Mouse (Mus musculus) stomach, postnatal 0 days (tissue): Measurements from ENCODE around the gene Ftsj3. TPM values are rescaled to one million over a fixed set of nuclear protein-coding genes. Genes with fewer than 3 reads are reported as not detected.
"Not testable (repeated sequence)": the region's sequence is repeated elsewhere in the genome, so short reads cannot be mapped to it uniquely, and the experiment has no call there.

Experiments used
- ATAC-seq: fragments of 200-750 bp; cut with Nextera tagmentation; 2 replicates; pipeline ENCODE4 v1.8.0; 2017; ENCODE audit not compliant: low FRiP score, low TSS enrichment
- DNase-seq: peaks from one replicate; pipeline ENCODE4 v3.0.0-alpha.2; 2016; ENCODE audit warnings: low spot score
- H3K27ac ChIP-seq: fragments of 300-500 bp; sonication (generic); replicated peaks from 2 replicates; pipeline ENCODE4 v1.5.1; 2014; ENCODE audit warnings: mild to moderate bottlenecking, control low read depth
- H3K27me3 ChIP-seq: fragments of 300-500 bp; sonication (generic); 2 replicates; pipeline ENCODE4 v1.6.1; 2014; ENCODE audit warnings: low read length; ENCODE audit not compliant: control insufficient read depth, insufficient read depth
- H3K36me3 ChIP-seq: fragments of 300-500 bp; sonication (generic); 2 replicates; pipeline ENCODE4 v1.6.1; 2014; ENCODE audit warnings: low read length, mixed read lengths; ENCODE audit not compliant: control insufficient read depth, insufficient read depth
- H3K4me1 ChIP-seq: fragments of 300-500 bp; sonication (generic); replicated peaks from 2 replicates; pipeline ENCODE4 v1.6.1; 2014; ENCODE audit warnings: antibody characterized with exemption; ENCODE audit not compliant: control insufficient read depth, insufficient read depth
- H3K4me2 ChIP-seq: fragments of 300-500 bp; sonication (generic); replicated peaks from 2 replicates; pipeline ENCODE4 v1.6.1; 2014; ENCODE audit warnings: low read depth, mild to moderate bottlenecking, control low read depth, moderate library complexity
- H3K4me3 ChIP-seq: fragments of 300-500 bp; sonication (generic); 2 replicates; pipeline ENCODE4 v1.5.1; 2014; ENCODE audit warnings: low read depth, low read length, control low read depth
- H3K9ac ChIP-seq: fragments of 300-500 bp; sonication (generic); 2 replicates; pipeline ENCODE4 v1.6.1; 2014; ENCODE audit warnings: mild to moderate bottlenecking, low read length, control low read depth, mixed read lengths
- H3K9me3 ChIP-seq: fragments of 300-500 bp; sonication (generic); 2 replicates; pipeline ENCODE4 v1.6.1; 2016; ENCODE audit warnings: low read length; ENCODE audit not compliant: control insufficient read depth
- CTCF ChIP-seq: IDR thresholded peaks from 2 replicates; pipeline ENCODE4 v1.5.1; 2016; ENCODE audit warnings: antibody characterized with exemption, low read depth, mild to moderate bottlenecking, moderate library complexity
- EP300 ChIP-seq: optimal IDR thresholded peaks from 2 replicates; pipeline ENCODE3; 2016; ENCODE audit warnings: antibody characterized with exemption
- WGBS: fragments of 180-500 bp; shearing (Covaris S2); extraction: QIAGEN DNeasy Blood & Tissue Kit; methylation state at CpG from one replicate; pipeline ENCODE4 v1.1.7; 2014; 5-methylcytosine and 5-hydroxymethylcytosine counted together
- polyA plus RNA-seq: library from polyadenylated mRNA; unstranded; fragments of >200 nt; fragmentation: Nextera tagmentation; extraction: Ambion mirVana; gene quantifications from 2 replicates; pipeline ENCODE4 v1.2.1, GENCODE M21; 2015

Ftsj3 gene
- polyA plus RNA-seq, 1 experiment from 2014 or later = 24.4 TPM

GRCm38 (mm10) chr11:106214856-106215255 is 41.0 kb downstream of the Ftsj3 start:
- Histone ChIP-seq H3K9me3 (no peaks in the 10 kb centered on the region), H3K27ac (no peak overlapping the region), H3K4me3 (peak overlapping the region; percentile 95), H3K9ac (peak overlapping the region; percentile 81), H3K27me3 (no peaks in the 10 kb centered on the region), H3K4me2 (peak overlapping the region; percentile 65), H3K4me1 (peaks cover 4% of the 10 kb centered on the region; the same call in 1 of the 2 replicates), H3K36me3 (peaks cover 8% of the 10 kb centered on the region)
- no peak for DNase-seq
- TF ChIP-seq EP300 = no peak
- TF ChIP-seq CTCF = no peak
- ATAC-seq = no peak
- 86% methylated on average over 5 of the region's 5 CpGs for WGBS

- ATAC-seq (no peak), DNase-seq (no peak)
- no peak overlapping the region for H3K4me2 ChIP-seq
- H3K4me1 ChIP-seq = peaks cover 4% of the 10 kb centered on the region; the same call in 1 of the 2 replicates
- 81% methylated on average over 8 of the region's 8 CpGs for WGBS
- peaks cover 20% of the 10 kb centered on the region for H3K36me3 ChIP-seq
- H3K9ac ChIP-seq = no peak overlapping the region
- TF ChIP-seq CTCF = no peak
- no peak overlapping the region for H3K4me3 ChIP-seq
- H3K9me3 ChIP-seq = no peaks in the 10 kb centered on the region
- H3K27ac ChIP-seq = no peak overlapping the region
- H3K27me3 ChIP-seq = no peaks in the 10 kb centered on the region
These were observed 43.1 kb downstream of the Ftsj3 start for GRCm38 (mm10) chr11:106212771-106213170.

- Histone ChIP-seq H3K36me3 (peaks cover 25% of the 10 kb centered on the region), H3K27me3 (no peaks in the 10 kb centered on the region), H3K4me2 (no peak within 1 kb of the TSS), H3K4me1 (no peaks in the 10 kb centered on the region), H3K9me3 (no peaks in the 10 kb centered on the region), H3K4me3 (no peak within 1 kb of the TSS), H3K9ac (no peak within 1 kb of the TSS), H3K27ac (no peak within 1 kb of the TSS)
- ATAC-seq (no peak), DNase-seq (no peak)
- TF ChIP-seq EP300 (no peak), CTCF (no peak)
- 80% methylated on average over 5 of the region's 5 CpGs for WGBS
These were observed 53.8 kb downstream of the Ftsj3 start, which contains the start of gene Strada for GRCm38 (mm10) chr11:106202123-106202465. Gene Strada, minus strand, starts transcription at chr11:106202168.

- no peak for TF ChIP-seq CTCF
- TF ChIP-seq EP300 = no peak
- Histone ChIP-seq H3K36me3 (peaks cover 20% of the 10 kb centered on the region), H3K27ac (no peak overlapping the region), H3K9ac (no peak overlapping the region), H3K27me3 (no peaks in the 10 kb centered on the region), H3K4me1 (no peaks in the 10 kb centered on the region), H3K4me2 (no peak overlapping the region), H3K9me3 (no peaks in the 10 kb centered on the region), H3K4me3 (no peak overlapping the region)
- ATAC-seq (no peak), DNase-seq (no peak)
- WGBS = 89% methylated on average over 19 of the region's 19 CpGs
These were observed 54.3 kb downstream of the Ftsj3 start for GRCm38 (mm10) chr11:106201337-106202122.

- 70% methylated on average over 6 of the region's 6 CpGs for WGBS
- H3K27me3 ChIP-seq = no peaks in the 10 kb centered on the region
- ATAC-seq (no peak), DNase-seq (no peak)
- H3K36me3 ChIP-seq = peaks cover 19% of the 10 kb centered on the region
- TF ChIP-seq CTCF (no peak), EP300 (no peak)
- no peak overlapping the region for H3K27ac ChIP-seq
- H3K4me1 ChIP-seq = no peaks in the 10 kb centered on the region
- H3K9ac ChIP-seq = no peak overlapping the region
- no peak overlapping the region for H3K4me3 ChIP-seq
- H3K9me3 ChIP-seq = no peaks in the 10 kb centered on the region
- H3K4me2 ChIP-seq = no peak overlapping the region
These were observed 55.1 kb downstream of the Ftsj3 start for GRCm38 (mm10) chr11:106200756-106201155.

- not testable (repeated sequence) for H3K4me2 ChIP-seq, DNase-seq, H3K9ac ChIP-seq, H3K27ac ChIP-seq, H3K4me1 ChIP-seq, H3K27me3 ChIP-seq, H3K9me3 ChIP-seq, H3K4me3 ChIP-seq, ATAC-seq
- WGBS = 93% methylated on average over 7 of the region's 7 CpGs
- peaks cover 19% of the 10 kb centered on the region for H3K36me3 ChIP-seq
These were observed 55.9 kb downstream of the Ftsj3 start for GRCm38 (mm10) chr11:106199997-106200396.

Other genes with a start within 250 kb of the Ftsj3 start
- gene Kcnh6, start 248.0 kb downstream of the Ftsj3 start, polyA plus RNA-seq = 0.54 and 0.55 TPM in 2 replicates
- gene Dcaf7, start 219.2 kb downstream of the Ftsj3 start, polyA plus RNA-seq = 25.9 and 28.1 TPM in 2 replicates
- 7.6 and 8.1 TPM in 2 replicates for gene Taco1, start 190.0 kb downstream of the Ftsj3 start, polyA plus RNA-seq
- gene Map3k3, start 171.5 kb downstream of the Ftsj3 start, polyA plus RNA-seq = 8.7 and 10.2 TPM in 2 replicates
- gene Gm10840, start 95.2 kb downstream of the Ftsj3 start, polyA plus RNA-seq = not detected in 2 replicates
- gene Limd2, start 95.2 kb downstream of the Ftsj3 start, polyA plus RNA-seq = 45.3 and 48.7 TPM in 2 replicates
- gene Strada, start 53.9 kb downstream of the Ftsj3 start, polyA plus RNA-seq = 9.9 and 11.8 TPM in 2 replicates
- gene Ccdc47, start 39.7 kb downstream of the Ftsj3 start, polyA plus RNA-seq = 51.4 and 52.5 TPM in 2 replicates
- 27.2 TPM in 2 replicates for gene Ddx42, start 39.2 kb downstream of the Ftsj3 start, polyA plus RNA-seq
- gene Psmc5, start 75 bp upstream of the Ftsj3 start, polyA plus RNA-seq = 202 and 206 TPM in 2 replicates
- 43.5 and 47.6 TPM in 2 replicates for gene Smarcd2, start 16.9 kb upstream of the Ftsj3 start, polyA plus RNA-seq
- 0.07 and 0.10 TPM in 2 replicates for gene Tcam1, start 20.6 kb upstream of the Ftsj3 start, polyA plus RNA-seq
- gene Gh, start 45.8 kb upstream of the Ftsj3 start, polyA plus RNA-seq = not detected in 2 replicates
- 1.9 TPM in 2 replicates for gene Cd79b, start 58.7 kb upstream of the Ftsj3 start, polyA plus RNA-seq
- 0.02 and 0.12 TPM in 2 replicates for gene Scn4a, start 97.2 kb upstream of the Ftsj3 start, polyA plus RNA-seq
- 0.23 and 0.41 TPM in 2 replicates for gene Prr29, start 109.4 kb upstream of the Ftsj3 start, polyA plus RNA-seq
- 12.7 and 13.2 TPM in 2 replicates for gene Icam2, start 132.0 kb upstream of the Ftsj3 start, polyA plus RNA-seq
- gene Ern1, start 231.8 kb upstream of the Ftsj3 start, polyA plus RNA-seq = 3.0 and 3.7 TPM in 2 replicates